Mouse (Mus musculus) urinary bladder, adult 18-20 months (tissue): ENCODE measurements around the gene Snapin.

ENCODE experiments used
- DNase-seq, 2 experiments: peaks; one replicate each; pipeline ENCODE4 v3.0.0; 2022; ENCODE audit warnings: low spot score in 2 of 2, mixed read lengths in 2 of 2

The Snapin gene

GRCm38 (mm10) chr3:90454931-90455330 is 35.9 kb downstream of the Snapin start:
- DNase-seq = no peak

GRCm38 (mm10) chr3:90451396-90452095 is 39.3 kb downstream of the Snapin start:
- DNase-seq = no peak

- DNase-seq = no peak
Observed at GRCm38 (mm10) chr3:90450874-90451273, 40.0 kb downstream of the Snapin start.

- DNase-seq = no peak
Observed at GRCm38 (mm10) chr3:90448626-90449025, 42.2 kb downstream of the Snapin start.

- DNase-seq = no peak
Observed at GRCm38 (mm10) chr3:90447123-90447494, 43.7 kb downstream of the Snapin start.

- DNase-seq = peak; percentile 43 to 83
Observed at GRCm38 (mm10) chr3:90446389-90447122, 44.3 kb downstream of the Snapin start.

- DNase-seq = no peak
Observed at GRCm38 (mm10) chr3:90445417-90446200, 45.2 kb downstream of the Snapin start.

GRCm38 (mm10) chr3:90443977-90444376 is 46.9 kb downstream of the Snapin start:
- DNase-seq = no peak

GRCm38 (mm10) chr3:90440756-90441155 is 50.1 kb downstream of the Snapin start:
- DNase-seq = no peak
